Mouse (Mus musculus): ENCODE results near the gene Ciapin1. TPM values are rescaled to one million over a fixed set of nuclear protein-coding genes. Genes with fewer than 3 reads are reported as not detected.

Gene Ciapin1
- 60.7 TPM for total RNA-seq (2023)

DNA sequence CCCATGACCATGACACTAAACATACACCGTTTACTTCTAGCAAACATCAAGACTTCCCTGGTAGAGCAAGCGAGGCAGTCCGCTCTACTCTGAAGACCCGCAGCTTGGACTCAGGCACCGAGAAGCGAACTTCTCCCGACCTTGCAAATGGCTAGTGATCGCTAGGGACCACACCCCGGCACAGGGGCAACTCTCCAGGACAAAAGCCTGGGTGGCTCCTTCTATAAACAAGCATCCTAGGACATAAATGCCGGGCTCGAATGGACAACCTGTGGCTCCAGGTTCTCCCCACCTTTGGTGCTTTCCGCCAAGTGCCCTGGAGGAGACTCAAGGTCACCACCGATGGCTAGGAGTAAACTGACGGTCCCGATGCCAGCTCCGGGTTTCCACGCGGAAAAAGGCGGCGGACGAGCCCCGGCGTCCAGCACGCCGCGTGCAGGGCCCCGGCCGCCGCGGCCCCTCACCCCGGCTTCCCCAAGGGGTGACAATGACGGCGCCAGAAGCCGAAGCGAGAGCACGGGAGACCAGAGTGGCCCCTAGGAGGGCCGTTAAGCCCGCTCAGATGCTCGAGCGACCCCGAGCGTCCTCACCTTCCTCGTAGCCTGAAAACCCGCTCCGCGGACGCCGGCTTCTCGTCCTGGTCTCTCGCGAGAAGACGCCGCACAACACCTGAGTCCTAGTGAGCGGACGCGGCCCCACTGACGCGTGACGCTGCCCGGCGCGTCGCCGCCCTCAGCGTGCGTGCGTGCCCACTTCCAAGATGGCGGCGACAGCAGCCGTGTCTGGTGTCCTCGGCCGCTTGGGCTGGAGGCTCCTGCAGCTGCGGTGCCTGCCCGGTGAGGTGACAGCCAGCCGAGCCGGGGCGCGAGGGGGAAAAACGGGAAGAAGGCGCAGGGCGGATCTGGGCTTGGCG is at the start of gene Ciapin1, which contains the start of gene Coq9:
Ciapin1 (minus strand) TSS at position 697 of the 913 bp plus-strand sequence.
Coq9 (plus strand) TSS at position 660 of the 913 bp plus-strand sequence.

DNA sequence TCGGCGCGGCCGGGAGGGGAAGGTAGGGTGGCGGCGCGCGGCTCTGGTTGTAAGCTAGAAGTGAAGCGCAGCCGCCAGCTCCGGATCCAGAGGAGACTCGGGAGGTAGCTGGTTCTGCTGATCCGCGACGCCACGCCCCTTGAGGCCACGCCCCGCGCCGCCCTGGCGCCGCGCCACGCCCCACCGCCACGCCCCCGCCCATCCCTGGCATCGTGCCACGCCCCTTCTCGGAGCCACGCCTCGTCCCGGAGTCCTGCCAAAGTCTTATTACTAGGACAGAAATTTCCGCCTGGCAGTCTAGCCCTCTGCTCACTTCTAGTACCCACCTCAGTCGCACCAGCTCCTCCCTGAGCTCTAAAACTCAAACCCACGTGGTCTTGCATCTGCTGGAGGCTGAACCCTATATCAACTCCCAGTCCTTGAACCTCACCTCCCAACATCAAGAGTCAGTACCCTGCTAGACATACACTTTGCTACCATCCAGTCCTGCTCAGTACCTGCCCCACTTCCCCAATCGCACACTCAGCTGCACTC is 38.1 kb upstream of the Ciapin1 start, which contains the start of gene Dok4:
Dok4 (minus strand) TSS at position 134 of the 534 bp plus-strand sequence.

DNA sequence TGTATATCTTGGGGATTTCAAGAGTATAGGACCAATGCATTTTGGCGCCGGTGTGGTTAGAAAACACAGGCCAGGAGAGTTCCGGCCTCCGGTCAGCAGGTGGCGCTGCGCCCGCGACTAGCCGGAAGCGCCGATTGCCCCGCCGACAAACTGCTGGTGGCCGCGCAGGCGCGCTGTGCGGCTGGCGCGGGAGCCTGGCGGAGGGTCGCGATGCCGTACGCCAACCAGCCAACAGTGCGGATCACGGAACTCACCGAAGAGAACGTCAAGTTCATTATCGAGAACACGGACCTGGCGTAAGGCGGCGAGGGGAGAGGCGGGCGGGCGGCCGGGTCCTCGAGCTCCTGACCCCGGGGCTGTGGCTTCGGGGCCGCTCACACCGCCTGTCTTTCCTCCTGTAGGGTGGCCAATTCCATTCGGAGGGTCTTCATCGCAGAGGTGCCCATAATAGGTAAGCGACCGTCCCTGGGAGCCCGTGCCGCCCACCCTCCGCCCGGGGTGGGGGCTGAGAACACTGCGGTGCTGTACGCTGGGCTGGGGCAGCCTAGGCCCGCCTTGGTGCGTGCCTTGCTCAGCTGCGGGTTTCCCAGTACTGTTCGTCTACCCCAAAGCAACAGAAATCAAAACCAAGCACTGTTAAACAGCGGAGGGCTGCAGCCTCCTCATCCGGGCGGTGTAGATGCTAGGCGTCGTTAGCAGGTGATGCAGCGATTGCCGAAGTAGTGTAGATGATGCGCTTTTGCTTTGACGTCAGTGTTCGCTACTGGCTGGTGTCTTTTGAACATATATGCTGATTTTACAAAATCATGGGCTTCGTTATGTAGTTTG is 19.4 kb upstream of the Ciapin1 start, which contains the start of gene Polr2c:
Polr2c (plus strand) TSS at position 105 of the 828 bp plus-strand sequence.

DNA sequence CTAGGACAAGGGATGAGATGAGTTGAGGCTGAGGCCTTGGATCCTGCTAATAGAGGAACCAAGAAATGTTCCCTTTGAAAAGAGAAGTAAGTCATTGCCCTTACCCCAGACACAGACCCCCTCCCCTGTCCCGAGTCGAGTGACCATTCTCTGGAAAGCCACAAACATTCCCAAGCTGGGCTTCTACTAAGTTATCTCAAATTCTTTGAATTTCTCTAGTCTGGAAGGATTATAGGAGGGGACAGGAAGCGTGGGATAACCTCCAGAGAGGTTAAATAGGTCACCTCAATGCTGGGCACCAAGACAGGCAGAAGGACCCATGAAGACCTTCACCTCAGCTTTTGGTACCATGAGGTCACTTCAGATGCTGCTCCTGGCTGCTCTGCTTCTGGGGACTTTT is 28.0 kb downstream of the Ciapin1 start, which contains the start of gene Ccl17:
Ccl17 (plus strand) TSS at position 301 of the 400 bp plus-strand sequence.

DNA sequence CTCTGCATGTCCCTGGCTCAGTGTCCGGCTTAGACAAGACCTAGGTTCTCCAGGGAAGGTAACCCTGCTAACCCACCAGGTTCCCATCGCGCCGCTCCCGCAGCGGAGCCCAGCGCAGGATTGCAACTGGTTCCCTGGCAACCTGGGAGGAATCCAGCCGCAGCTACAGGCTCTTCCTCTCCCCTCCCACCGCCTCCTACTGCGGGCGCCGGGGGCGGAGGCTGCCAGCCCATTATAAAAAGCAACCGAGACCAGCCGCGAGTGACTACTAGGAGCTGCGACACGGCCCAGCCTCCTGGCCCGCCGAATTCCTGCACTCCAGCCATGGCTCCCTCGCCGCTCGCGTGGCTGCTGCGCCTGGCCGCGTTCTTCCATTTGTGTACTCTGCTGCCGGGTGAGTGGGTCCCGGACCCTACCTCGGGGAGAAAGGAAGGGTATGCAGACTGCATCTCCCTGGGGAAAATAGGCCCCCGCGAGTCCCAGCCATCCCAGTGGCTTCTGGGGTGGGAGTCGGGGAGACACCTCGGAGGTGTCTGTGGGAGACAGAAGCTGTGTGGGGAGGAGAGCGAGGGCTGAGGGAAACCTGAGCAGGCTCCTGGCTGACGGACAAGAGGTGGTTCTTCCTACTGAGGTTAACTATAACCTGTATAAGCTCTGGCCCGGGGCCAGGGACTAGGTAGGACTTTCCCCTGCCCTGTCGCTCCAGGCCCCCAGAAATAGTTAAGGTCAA is 66.1 kb downstream of the Ciapin1 start, which contains the start of gene Cx3cl1:
Cx3cl1 (plus strand) TSS at position 69 of the 730 bp plus-strand sequence.

Other genes starting within 250 kb of the Ciapin1 start
- 32.5 TPM for gene Rspry1, start 236.4 kb downstream of the Ciapin1 start, total RNA-seq (2023)
- gene Fam192a, start 236.4 kb downstream of the Ciapin1 start, total RNA-seq (2023), result 39.4 TPM
- 120 TPM for gene Arl2bp, start 171.8 kb downstream of the Ciapin1 start, total RNA-seq (2023)
- gene Pllp, start 142.1 kb downstream of the Ciapin1 start, total RNA-seq (2023), result not detected
- gene Ccl22, start 92.8 kb downstream of the Ciapin1 start, total RNA-seq (2023), result not detected
- gene Cx3cl1, start 66.3 kb downstream of the Ciapin1 start, total RNA-seq (2023), result not detected
- not detected for gene Ccl17, start 27.9 kb downstream of the Ciapin1 start, total RNA-seq (2023)
- 39.6 TPM for gene Coq9, start within 50 bp of the Ciapin1 start, total RNA-seq (2023)
- gene Polr2c, start 19.1 kb upstream of the Ciapin1 start, total RNA-seq (2023), result 56.6 TPM
- gene Dok4, start 38.0 kb upstream of the Ciapin1 start, total RNA-seq (2023), result 0.40 TPM
- 10.8 TPM for gene Ccdc102a, start 79.7 kb upstream of the Ciapin1 start, total RNA-seq (2023)
- gene Adgrg5, start 85.3 kb upstream of the Ciapin1 start, total RNA-seq (2023), result 135 TPM
- 1.3 TPM for gene Adgrg1, start 136.4 kb upstream of the Ciapin1 start, total RNA-seq (2023)
- gene Adgrg3, start 179.3 kb upstream of the Ciapin1 start, total RNA-seq (2023), result 10.5 TPM
- gene Drc7, start 216.7 kb upstream of the Ciapin1 start, total RNA-seq (2023), result not detected
- gene Katnb1, start 242.8 kb upstream of the Ciapin1 start, total RNA-seq (2023), result 17.4 TPM